Mouse (Mus musculus) limb, embryonic 12.5 days (tissue): ENCODE measurements around the gene Flt4. TPM values are rescaled to one million over a fixed set of nuclear protein-coding genes. Genes with fewer than 3 reads are reported as not detected.

Source experiments
- ATAC-seq: fragments of 200-750 bp; cut with Nextera tagmentation; 2 replicates; pipeline ENCODE4 v1.8.0; 2017; ENCODE audit warnings: low read depth, moderate TSS enrichment; ENCODE audit not compliant: insufficient number of reproducible peaks, insufficient read depth, low FRiP score, low TSS enrichment
- H3K27ac ChIP-seq: fragments of 300-500 bp; sonication (generic); 2 replicates; pipeline ENCODE4 v1.5.1; 2016; ENCODE audit warnings: mild to moderate bottlenecking, moderate library complexity
- H3K27me3 ChIP-seq: fragments of 300-500 bp; sonication (generic); 2 replicates; pipeline ENCODE4 v1.6.1; 2016; ENCODE audit warnings: mild to moderate bottlenecking, moderate library complexity
- H3K36me3 ChIP-seq: fragments of 300-500 bp; sonication (generic); 2 replicates; pipeline ENCODE4 v1.6.1; 2016; ENCODE audit warnings: mild to moderate bottlenecking, moderate library complexity
- H3K4me1 ChIP-seq: fragments of 300-500 bp; sonication (generic); replicated peaks from 2 replicates; pipeline ENCODE4 v1.6.1; 2016
- H3K4me2 ChIP-seq: fragments of 300-500 bp; sonication (generic); 2 replicates; pipeline ENCODE4 v1.6.1; 2016; ENCODE audit warnings: mild to moderate bottlenecking, moderate library complexity
- H3K4me3 ChIP-seq: fragments of 300-500 bp; sonication (generic); replicated peaks from 2 replicates; pipeline ENCODE4 v1.5.1; 2016; ENCODE audit warnings: mild to moderate bottlenecking
- H3K9ac ChIP-seq: fragments of 300-500 bp; sonication (generic); replicated peaks from 2 replicates; pipeline ENCODE4 v1.6.1; 2016; ENCODE audit warnings: mild to moderate bottlenecking, moderate library complexity
- H3K9me3 ChIP-seq: fragments of 300-500 bp; sonication (generic); 2 replicates; pipeline ENCODE4 v1.6.1; 2016; ENCODE audit warnings: mild to moderate bottlenecking, moderate library complexity
- WGBS: fragments of 180-500 bp; shearing (Covaris S2); methylation state at CpG from one replicate; pipeline ENCODE4 v1.1.7; 2016; 5-methylcytosine and 5-hydroxymethylcytosine counted together
- polyA plus RNA-seq: library from polyadenylated mRNA; unstranded; fragments of >200 nt; fragmentation: Nextera tagmentation; extraction: Ambion mirVana; gene quantifications from 2 replicates; pipeline ENCODE4 v1.2.1, GENCODE M21; 2016

Flt4 gene
- polyA plus RNA-seq, 1 experiment from 2014 or later = 3.3 TPM

- H3K36me3 ChIP-seq = peaks cover 70% of the 10 kb centered on the region
- no peaks in the 10 kb centered on the region for H3K4me1 ChIP-seq
- no peaks in the 10 kb centered on the region for H3K9me3 ChIP-seq
- H3K4me2 ChIP-seq = no peak overlapping the region
- no peak overlapping the region for H3K4me3 ChIP-seq
- ATAC-seq = no peak
- WGBS = 90% methylated on average over 1 of the region's 1 CpGs
- no peak overlapping the region for H3K9ac ChIP-seq
- no peaks in the 10 kb centered on the region for H3K27me3 ChIP-seq
- H3K27ac ChIP-seq = no peak overlapping the region
These were observed 90.0 kb downstream of the Flt4 start for GRCm38 (mm10) chr11:49699079-49699478.

- Histone ChIP-seq H3K9me3 (0 out of 2 replicates have a peak, but pooled peaks cover 2% of the 10 kb centered on the region), H3K36me3 (peaks cover 82% of the 10 kb centered on the region), H3K4me2 (no peak overlapping the region), H3K9ac (no peak overlapping the region), H3K27me3 (no peaks in the 10 kb centered on the region), H3K4me1 (no peaks in the 10 kb centered on the region), H3K4me3 (no peak overlapping the region), H3K27ac (no peak overlapping the region)
- 97% methylated on average over 8 of the region's 8 CpGs for WGBS
- ATAC-seq = no peak
These were observed 93.0 kb downstream of the Flt4 start for GRCm38 (mm10) chr11:49702014-49702413.

Other genes with a start within 250 kb of the Flt4 start
- not detected in 2 replicates for gene Olfr1389, start 186.2 kb upstream of the Flt4 start, polyA plus RNA-seq
- gene Olfr1388, start 172.6 kb upstream of the Flt4 start, polyA plus RNA-seq = 0.11 and 0.13 TPM in 2 replicates
- gene Olfr1387, start 153.9 kb upstream of the Flt4 start, polyA plus RNA-seq = not detected in 2 replicates
- not detected in 2 replicates for gene Olfr1386, start 144.2 kb upstream of the Flt4 start, polyA plus RNA-seq
- not detected in 2 replicates for gene Olfr1385, start 120.2 kb upstream of the Flt4 start, polyA plus RNA-seq
- not detected in 2 replicates for gene Olfr1384, start 102.5 kb upstream of the Flt4 start, polyA plus RNA-seq
- gene Olfr1383, start 89.6 kb upstream of the Flt4 start, polyA plus RNA-seq = not detected in 2 replicates
- not detected in 2 replicates for gene Olfr1382, start 81.0 kb upstream of the Flt4 start, polyA plus RNA-seq
- not detected in 2 replicates for gene Olfr1381, start 65.8 kb upstream of the Flt4 start, polyA plus RNA-seq
- not detected in 2 replicates for gene Olfr1380, start 52.4 kb upstream of the Flt4 start, polyA plus RNA-seq
- not detected in 2 replicates for gene Scgb3a1, start 54.3 kb downstream of the Flt4 start, polyA plus RNA-seq
- 93.2 and 95.3 TPM in 2 replicates for gene Cnot6, start 103.5 kb downstream of the Flt4 start, polyA plus RNA-seq
- 37.0 and 37.5 TPM in 2 replicates for gene Gfpt2, start 184.9 kb downstream of the Flt4 start, polyA plus RNA-seq
- gene Mapk9, start 237.5 kb downstream of the Flt4 start, polyA plus RNA-seq = 38.6 and 44.5 TPM in 2 replicates